Mouse (Mus musculus) adipocyte (in vitro differentiated cells): Measurements from ENCODE around the gene Zc3h14.

ENCODE experiments used
- DNase-seq: peaks from one replicate; pipeline ENCODE4 v3.0.0-alpha.2; 2016; ENCODE audit warnings: low spot score

Gene Zc3h14

GRCm38 (mm10) chr12:98737801-98738350 lies 8.9 kb upstream of the Zc3h14 start:
- peak; percentile 31 for DNase-seq

GRCm38 (mm10) chr12:98741011-98741501 lies 5.7 kb upstream of the Zc3h14 start:
- DNase-seq, result no peak

- no peak for DNase-seq
These were observed 1.1 kb upstream of the Zc3h14 start for GRCm38 (mm10) chr12:98745626-98746025.

GRCm38 (mm10) chr12:98746131-98746530 lies 633 bp upstream of the Zc3h14 start:
- peak; percentile 81 for DNase-seq

DNA sequence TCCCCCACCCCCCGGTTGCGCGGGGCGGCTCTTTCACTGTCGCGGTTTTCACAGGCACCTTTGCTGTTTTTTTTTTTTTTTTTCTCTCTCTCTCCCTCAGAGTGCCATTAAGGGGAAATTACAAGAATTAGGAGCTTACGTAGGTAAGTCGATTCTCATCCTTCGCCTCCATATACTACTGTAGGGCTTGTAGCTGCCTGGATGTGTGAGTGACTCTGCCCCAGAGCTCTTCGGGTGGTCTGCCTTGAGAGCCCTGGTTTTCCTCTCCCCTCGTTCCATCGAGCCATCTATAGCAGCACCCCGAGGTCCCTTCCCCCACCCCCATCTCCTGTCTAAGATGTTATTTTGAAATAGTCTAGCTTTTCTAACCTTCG lies 603 bp downstream of the Zc3h14 start:
- peak; percentile 24 for DNase-seq

GRCm38 (mm10) chr12:98757636-98758035 lies 10.9 kb downstream of the Zc3h14 start:
- DNase-seq, result no peak

DNA sequence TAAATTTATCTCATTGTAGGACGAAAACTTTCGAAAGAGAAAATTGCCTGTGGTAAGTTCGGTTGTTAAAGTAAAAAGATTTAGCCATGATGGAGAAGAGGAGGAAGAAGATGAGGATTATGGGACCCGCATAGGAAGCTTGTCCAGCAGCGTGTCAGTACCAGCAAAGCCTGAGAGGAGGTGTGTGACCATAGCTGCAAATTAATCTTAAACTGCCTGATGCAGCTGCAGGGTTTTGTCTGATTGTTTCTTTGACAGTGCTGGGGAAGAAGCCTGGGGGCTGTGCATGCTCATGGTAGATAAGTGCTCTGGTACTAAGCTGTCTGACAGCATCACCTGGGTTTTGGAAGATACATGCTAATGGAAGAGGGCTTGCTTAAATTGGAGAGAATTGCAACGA lies 12.9 kb downstream of the Zc3h14 start:
- DNase-seq, result no peak

DNA sequence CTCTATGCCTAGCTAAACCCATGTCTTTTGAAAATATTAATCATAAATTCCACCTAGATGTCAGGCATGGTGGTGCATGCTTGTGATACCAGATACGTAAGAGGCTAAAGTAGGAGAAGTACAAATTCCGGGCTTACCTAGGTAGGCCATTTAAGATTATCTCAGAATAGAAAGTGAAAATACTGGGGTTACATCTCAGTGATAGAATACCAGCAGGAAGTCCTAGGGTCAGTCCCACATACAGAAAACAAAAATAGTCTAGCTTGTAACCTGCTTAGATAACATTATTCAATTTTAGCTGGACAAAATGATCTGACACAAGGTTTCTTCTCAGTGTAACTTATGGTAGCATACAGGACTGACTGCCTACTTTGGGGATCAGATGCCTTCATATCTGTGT lies 19.5 kb downstream of the Zc3h14 start:
- DNase-seq, result no peak

DNA sequence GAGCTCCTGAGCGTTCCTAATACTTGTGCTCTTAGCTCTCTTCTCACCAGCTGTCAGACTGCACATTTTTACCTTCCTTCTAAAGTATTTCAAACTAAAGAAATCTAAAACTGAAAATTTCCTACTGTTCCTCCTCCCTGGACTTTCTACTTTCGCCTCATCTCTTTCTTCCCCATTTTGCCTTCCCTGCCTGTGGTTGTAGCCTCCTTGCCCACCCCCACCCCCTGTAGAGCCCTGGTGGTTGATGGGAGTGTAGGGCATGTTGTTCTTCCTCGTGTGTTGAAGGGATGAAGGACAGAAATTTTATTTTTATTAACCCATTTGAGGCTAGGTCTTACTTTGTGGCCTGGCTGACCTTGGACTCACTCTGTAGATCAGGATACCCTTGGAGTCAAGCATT lies 30.7 kb downstream of the Zc3h14 start:
- DNase-seq, result no peak

DNA sequence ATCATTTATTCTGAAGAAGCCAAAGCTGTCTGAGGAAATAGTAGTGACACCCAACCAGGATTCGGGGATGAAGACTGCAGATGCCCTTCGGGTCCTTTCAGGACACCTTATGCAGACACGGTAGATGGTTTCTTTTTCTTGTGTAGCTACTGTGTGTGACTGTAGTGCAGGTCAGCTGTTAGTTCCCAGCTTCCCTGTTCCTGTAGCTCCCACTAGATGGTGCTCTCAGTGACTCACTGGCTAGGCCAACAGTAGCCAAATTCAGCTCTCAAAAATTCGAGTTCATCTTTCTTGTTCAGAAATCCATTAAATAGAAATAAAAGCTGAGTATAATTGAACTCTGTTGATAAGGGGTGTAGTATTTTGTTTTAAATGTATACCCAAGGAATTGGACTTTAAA lies 32.4 kb downstream of the Zc3h14 start:
- peak; percentile 51 for DNase-seq

GRCm38 (mm10) chr12:98784251-98784650 lies 37.5 kb downstream of the Zc3h14 start:
- no peak for DNase-seq

- no peak for DNase-seq
These were observed 49.1 kb downstream of the Zc3h14 start for GRCm38 (mm10) chr12:98795731-98796318.

- no peak for DNase-seq
These were observed 53.6 kb downstream of the Zc3h14 start for GRCm38 (mm10) chr12:98800334-98800733.

GRCm38 (mm10) chr12:98802245-98802644 lies 55.5 kb downstream of the Zc3h14 start:
- DNase-seq, result no peak

- DNase-seq, result no peak
These were observed 57.4 kb downstream of the Zc3h14 start for GRCm38 (mm10) chr12:98804078-98804748.

DNA sequence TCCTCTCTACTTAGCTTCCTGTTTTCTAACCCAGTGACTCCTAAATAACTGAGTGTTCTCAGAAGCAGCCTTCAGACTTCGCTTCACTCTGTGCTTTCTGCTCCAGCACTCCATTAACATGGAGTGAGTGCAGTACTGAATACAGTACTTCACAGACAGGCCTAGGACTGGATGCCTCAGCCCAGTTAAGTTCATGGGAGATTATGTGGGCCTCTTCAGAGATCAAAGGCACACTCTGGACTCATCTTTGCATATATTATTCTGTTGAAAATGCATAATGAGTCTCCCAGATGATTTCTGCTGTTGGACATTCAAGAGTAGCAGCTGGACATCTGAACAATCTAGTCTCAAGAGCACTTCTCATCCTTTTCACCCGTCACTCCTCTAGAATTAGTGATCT lies 74.0 kb downstream of the Zc3h14 start:
- no peak for DNase-seq

DNA sequence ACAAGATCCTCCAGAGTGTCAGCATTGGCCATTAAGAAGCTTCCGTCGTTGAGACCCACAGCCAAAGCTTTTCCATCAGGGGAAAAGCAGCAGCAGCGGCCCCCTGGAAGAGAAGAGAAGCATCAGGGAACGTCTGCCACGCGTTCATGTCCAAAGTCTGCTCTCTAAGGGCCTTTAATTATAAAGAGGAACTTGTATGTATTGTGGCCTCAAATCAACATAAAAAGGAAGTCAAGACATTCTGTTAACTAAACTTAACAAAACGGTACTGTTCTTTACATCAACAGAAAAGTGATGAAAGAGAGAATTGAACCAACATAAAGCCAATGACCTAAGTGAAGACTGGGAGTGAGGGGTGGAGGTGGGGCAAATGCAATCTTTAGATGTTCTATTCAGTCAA lies 84.4 kb downstream of the Zc3h14 start:
- DNase-seq, result no peak

GRCm38 (mm10) chr12:98832929-98833598 lies 86.3 kb downstream of the Zc3h14 start:
- DNase-seq, result no peak

DNA sequence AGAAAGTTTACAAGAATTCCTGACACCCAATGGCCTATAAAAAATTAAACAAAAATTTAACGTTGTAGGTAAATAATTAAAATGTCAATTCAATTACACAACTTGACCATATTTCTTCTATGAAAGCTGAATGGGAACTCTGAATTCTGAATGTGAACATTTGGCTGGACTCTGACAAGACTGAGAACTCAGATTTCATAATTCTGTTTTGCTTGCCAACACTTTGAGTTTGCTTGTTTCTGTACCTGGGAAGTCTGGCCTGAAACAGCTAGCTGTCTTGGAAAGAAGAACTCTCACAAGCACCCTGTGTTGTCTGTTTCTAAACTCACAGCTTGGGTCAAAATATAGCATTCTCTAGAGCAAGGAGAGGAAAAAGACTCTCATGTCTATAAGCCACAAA lies 87.1 kb downstream of the Zc3h14 start:
- DNase-seq, result peak; percentile 54

DNA sequence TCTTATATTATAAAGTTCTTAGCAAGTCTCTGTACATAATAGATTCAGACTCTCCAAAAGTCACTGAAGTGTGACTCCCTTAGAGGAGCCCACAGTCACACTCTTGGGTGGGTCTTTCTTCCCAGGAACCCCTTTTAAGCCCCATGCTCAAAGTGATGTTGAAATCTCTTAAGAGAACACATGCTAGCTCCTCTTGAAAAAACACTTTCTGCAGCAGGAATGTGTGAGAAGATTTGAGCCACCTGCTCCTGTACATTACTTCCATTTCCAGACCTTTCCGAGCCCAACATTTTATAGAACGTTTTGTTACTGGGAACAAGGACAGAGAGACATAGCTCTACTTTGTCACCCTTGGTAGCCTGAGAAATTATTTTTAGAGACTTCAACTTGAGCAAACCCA lies 88.1 kb downstream of the Zc3h14 start:
- no peak for DNase-seq

GRCm38 (mm10) chr12:98835466-98835865 lies 88.7 kb downstream of the Zc3h14 start:
- DNase-seq, result no peak
